Mouse (Mus musculus): ENCODE data around the gene Prpf31.
"Not testable (repeated sequence)": the region's sequence is repeated elsewhere in the genome, so short reads cannot be mapped to it uniquely, and the experiment has no call there.

The Prpf31 gene

GRCm38 (mm10) chr7:3629543-3630477, at the start of gene Prpf31, which contains the start of gene Tfpt:
TSS of gene Prpf31 (plus strand) at chr7:3629985.
TSS of gene Tfpt (minus strand) at chr7:3629929.
- peak; percentile 94 for DNase-seq (ENCODE audit: low read depth, low spot score)

- DNase-seq (ENCODE audit: low read depth, low spot score): no peak
Measured at GRCm38 (mm10) chr7:3580029-3580428, 49.8 kb upstream of the Prpf31 start.

- no peak for DNase-seq (ENCODE audit: low read depth, low spot score)
Measured at GRCm38 (mm10) chr7:3585763-3586162, 44.0 kb upstream of the Prpf31 start.

GRCm38 (mm10) chr7:3586255-3586654, 43.5 kb upstream of the Prpf31 start:
- no peak for DNase-seq (ENCODE audit: low read depth, low spot score)

- no peak for DNase-seq (ENCODE audit: low read depth, low spot score)
Measured at GRCm38 (mm10) chr7:3587292-3587691, 42.5 kb upstream of the Prpf31 start.

GRCm38 (mm10) chr7:3590550-3590949, 39.2 kb upstream of the Prpf31 start:
- no peak for DNase-seq (ENCODE audit: low read depth, low spot score)

GRCm38 (mm10) chr7:3591534-3591933, 38.3 kb upstream of the Prpf31 start:
- DNase-seq (ENCODE audit: low read depth, low spot score): no peak

GRCm38 (mm10) chr7:3593855-3594254, 35.9 kb upstream of the Prpf31 start:
- DNase-seq (ENCODE audit: low read depth, low spot score): no peak

GRCm38 (mm10) chr7:3594686-3595085, 35.1 kb upstream of the Prpf31 start:
- DNase-seq (ENCODE audit: low read depth, low spot score): no peak

GRCm38 (mm10) chr7:3595146-3595545, 34.6 kb upstream of the Prpf31 start:
- DNase-seq (ENCODE audit: low read depth, low spot score): no peak

- not testable (repeated sequence) for DNase-seq (ENCODE audit: low read depth, low spot score)
Measured at GRCm38 (mm10) chr7:3597755-3598154, 32.0 kb upstream of the Prpf31 start.

- peak; percentile 44 for DNase-seq (ENCODE audit: low read depth, low spot score)
Measured at GRCm38 (mm10) chr7:3601119-3601518, 28.7 kb upstream of the Prpf31 start.

- no peak for DNase-seq (ENCODE audit: low read depth, low spot score)
Measured at GRCm38 (mm10) chr7:3606798-3607197, 23.0 kb upstream of the Prpf31 start.

- no peak for DNase-seq (ENCODE audit: low read depth, low spot score)
Measured at GRCm38 (mm10) chr7:3607391-3607790, 22.4 kb upstream of the Prpf31 start.

- no peak for DNase-seq (ENCODE audit: low read depth, low spot score)
Measured at GRCm38 (mm10) chr7:3608668-3609067, 21.1 kb upstream of the Prpf31 start.

- DNase-seq (ENCODE audit: low read depth, low spot score): no peak
Measured at GRCm38 (mm10) chr7:3609082-3609481, 20.7 kb upstream of the Prpf31 start.

- no peak for DNase-seq (ENCODE audit: low read depth, low spot score)
Measured at GRCm38 (mm10) chr7:3610437-3610836, 19.3 kb upstream of the Prpf31 start.

- DNase-seq (ENCODE audit: low read depth, low spot score): no peak
Measured at GRCm38 (mm10) chr7:3611006-3611405, 18.8 kb upstream of the Prpf31 start.

- no peak for DNase-seq (ENCODE audit: low read depth, low spot score)
Measured at GRCm38 (mm10) chr7:3614021-3614420, 15.8 kb upstream of the Prpf31 start.

- no peak for DNase-seq (ENCODE audit: low read depth, low spot score)
Measured at GRCm38 (mm10) chr7:3616057-3616388, 13.8 kb upstream of the Prpf31 start, which contains the start of gene Oscar. TSS of gene Oscar (minus strand) at chr7:3616157.

- DNase-seq (ENCODE audit: low read depth, low spot score): no peak
Measured at GRCm38 (mm10) chr7:3616389-3617241, 13.2 kb upstream of the Prpf31 start.

GRCm38 (mm10) chr7:3617242-3617995, 12.4 kb upstream of the Prpf31 start, which contains the start of gene Ndufa3:
TSS of gene Ndufa3 (plus strand) at chr7:3617373.
- peak; percentile 79 for DNase-seq (ENCODE audit: low read depth, low spot score)
